Mouse (Mus musculus) embryonic fibroblast, embryonic 13.5 days (primary cell): ENCODE measurements at regions not wholly inside any gene's neighbourhood (a gene's known extent, or its start where the extent isn't known, plus 50 kb on each side); places are given as distances from the start of the nearest gene placed in this dataset.

Source experiments
- H3K27ac ChIP-seq: 2 replicates; pipeline ENCODE4 v1.5.1; 2012; ENCODE audit warnings: low read length, control low read depth, inconsistent platforms; ENCODE audit not compliant: insufficient read depth
- H3K4me1 ChIP-seq: 2 replicates; pipeline ENCODE4 v1.6.1; 2011; ENCODE audit warnings: low read length; ENCODE audit not compliant: control insufficient read depth, insufficient read depth
- H3K4me3 ChIP-seq: 2 replicates; pipeline ENCODE4 v1.5.1; 2011; ENCODE audit warnings: mild to moderate bottlenecking, control low read depth, low read length; ENCODE audit not compliant: insufficient read depth
- CTCF ChIP-seq: IDR thresholded peaks from 2 replicates; pipeline ENCODE4 v1.5.1; 2011; ENCODE audit warnings: mild to moderate bottlenecking, control low read depth, low read length, moderate library complexity, borderline replicate concordance; ENCODE audit not compliant: insufficient read depth
- POLR2A ChIP-seq: IDR thresholded peaks from 2 replicates; pipeline ENCODE4 v1.6.1; 2011; ENCODE audit warnings: low read depth, mild to moderate bottlenecking, control low read depth, low read length, moderate library complexity

- H3K4me3 ChIP-seq: no peak overlapping the region
- TF ChIP-seq POLR2A (no peak), CTCF (no peak)
- no peak overlapping the region for H3K27ac ChIP-seq
- H3K4me1 ChIP-seq: peaks cover 6% of the 10 kb centered on the region
Measured at GRCm38 (mm10) chr16:26171441-26171840, 65.9 kb upstream of the P3h2 start.

- H3K27ac ChIP-seq: no peak overlapping the region
- TF ChIP-seq POLR2A: no peak
- TF ChIP-seq CTCF: no peak
- H3K4me3 ChIP-seq: no peak overlapping the region
- peaks cover 10% of the 10 kb centered on the region for H3K4me1 ChIP-seq
Measured at GRCm38 (mm10) chr16:26169382-26169781, 63.8 kb upstream of the P3h2 start.

GRCm38 (mm10) chr16:26168216-26168615 is 62.6 kb upstream of the P3h2 start:
- Histone ChIP-seq H3K4me1 (peaks cover 10% of the 10 kb centered on the region), H3K27ac (peak overlapping the region; percentile 68), H3K4me3 (no peak overlapping the region)
- TF ChIP-seq CTCF: no peak
- no peak for TF ChIP-seq POLR2A

GRCm38 (mm10) chr16:26164066-26164465 is 58.5 kb upstream of the P3h2 start:
- Histone ChIP-seq H3K27ac (no peak overlapping the region), H3K4me3 (no peak overlapping the region), H3K4me1 (peaks cover 14% of the 10 kb centered on the region)
- TF ChIP-seq POLR2A (no peak), CTCF (no peak)

GRCm38 (mm10) chr16:26163401-26163800 is 57.8 kb upstream of the P3h2 start:
- no peak overlapping the region for H3K4me3 ChIP-seq
- peak overlapping the region; percentile 67 for H3K27ac ChIP-seq
- H3K4me1 ChIP-seq: peaks cover 12% of the 10 kb centered on the region
- TF ChIP-seq CTCF (no peak), POLR2A (no peak)

GRCm38 (mm10) chr16:26157606-26158005 is 52.0 kb upstream of the P3h2 start:
- no peak for TF ChIP-seq POLR2A
- no peak for TF ChIP-seq CTCF

More at GRCm38 (mm10) chr16:26157606-26158005, 52.0 kb upstream of the P3h2 start:
- peaks cover 4% of the 10 kb centered on the region; the same call in 1 of the 2 replicates for H3K4me1 ChIP-seq
- no peak overlapping the region for H3K27ac ChIP-seq
- H3K4me3 ChIP-seq: no peak overlapping the region
